Mouse (Mus musculus): ENCODE measurements around the gene Ufc1.

DNA sequence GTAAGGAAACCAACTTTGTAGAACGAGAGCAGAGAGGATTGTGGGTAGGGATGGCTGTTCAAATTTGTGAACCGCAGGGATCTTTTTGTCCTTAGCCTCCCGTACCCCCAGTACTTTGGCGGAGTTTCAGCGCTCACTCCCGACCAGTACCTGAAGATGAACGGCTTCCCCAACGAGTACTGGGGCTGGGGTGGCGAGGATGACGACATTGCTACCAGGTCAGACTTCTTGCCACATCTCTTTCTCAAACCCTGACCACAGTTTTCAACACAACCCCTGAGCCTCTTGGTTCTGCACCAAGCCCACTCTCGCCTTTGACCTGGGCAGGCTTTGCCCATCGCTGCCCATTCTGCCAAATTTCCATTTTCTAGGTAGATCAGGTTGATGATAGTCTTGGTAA lies 20.7 kb downstream of the Ufc1 start:
- no peak for TF ChIP-seq POLR2A (IDR thresholded peaks at IDR 0.05; ENCODE audit: low read depth, low read length)
- TF ChIP-seq CTCF (IDR thresholded peaks at IDR 0.05; ENCODE audit: extremely low read depth, insufficient read depth, insufficient read length, insufficient replicate concordance): no peak

All from spleen, adult 2 months (tissue).